Mouse (Mus musculus): Measurements from ENCODE around the gene Wdtc1.

The Wdtc1 gene

GRCm38 (mm10) chr4:133375812-133376577 lies 22.7 kb upstream of the Wdtc1 start:
- in situ Hi-C loops (cut with MseI, MboI) = no loop called here

GRCm38 (mm10) chr4:133374011-133374410 lies 20.7 kb upstream of the Wdtc1 start:
- in situ Hi-C loops (cut with MseI, MboI) = no loop called here

GRCm38 (mm10) chr4:133372278-133372665 lies 19.0 kb upstream of the Wdtc1 start:
- in situ Hi-C loops (cut with MseI, MboI) = no loop called here

- in situ Hi-C loops (cut with MseI, MboI) = no loop called here
Measured at GRCm38 (mm10) chr4:133371621-133372277, 18.5 kb upstream of the Wdtc1 start.

GRCm38 (mm10) chr4:133370298-133371274 lies 17.3 kb upstream of the Wdtc1 start:
- in situ Hi-C loops (cut with MseI, MboI) = no loop called here

GRCm38 (mm10) chr4:133369553-133370297 lies 16.4 kb upstream of the Wdtc1 start, which contains the start of gene Slc9a1:
Gene Slc9a1, plus strand, starts transcription at chr4:133369706.
- in situ Hi-C loops (cut with MseI, MboI) = no loop called here

- in situ Hi-C loops (cut with MseI, MboI) = no loop called here
Measured at GRCm38 (mm10) chr4:133354641-133355040, 1.4 kb upstream of the Wdtc1 start.

GRCm38 (mm10) chr4:133352797-133353196 lies 484 bp downstream of the Wdtc1 start:
- in situ Hi-C loops (cut with MseI, MboI) = no loop called here

- in situ Hi-C loops (cut with MseI, MboI) = no loop called here
Measured at GRCm38 (mm10) chr4:133348051-133348775, 5.1 kb downstream of the Wdtc1 start.

- in situ Hi-C loops (cut with MseI, MboI) = no loop called here
Measured at GRCm38 (mm10) chr4:133347624-133348023, 5.7 kb downstream of the Wdtc1 start.

GRCm38 (mm10) chr4:133346577-133346976 lies 6.7 kb downstream of the Wdtc1 start:
- in situ Hi-C loops (cut with MseI, MboI) = no loop called here

- in situ Hi-C loops (cut with MseI, MboI) = no loop called here
Measured at GRCm38 (mm10) chr4:133345702-133346101, 7.6 kb downstream of the Wdtc1 start.

GRCm38 (mm10) chr4:133344112-133344511 lies 9.2 kb downstream of the Wdtc1 start:
- in situ Hi-C loops (cut with MseI, MboI) = no loop called here

- in situ Hi-C loops (cut with MseI, MboI) = no loop called here
Measured at GRCm38 (mm10) chr4:133340217-133340616, 13.1 kb downstream of the Wdtc1 start.

- in situ Hi-C loops (cut with MseI, MboI) = no loop called here
Measured at GRCm38 (mm10) chr4:133339148-133339749, 14.0 kb downstream of the Wdtc1 start.

- in situ Hi-C loops (cut with MseI, MboI) = no loop called here
Measured at GRCm38 (mm10) chr4:133338521-133339095, 14.7 kb downstream of the Wdtc1 start.

- in situ Hi-C loops (cut with MseI, MboI) = no loop called here
Measured at GRCm38 (mm10) chr4:133337833-133338520, 15.3 kb downstream of the Wdtc1 start.

- in situ Hi-C loops (cut with MseI, MboI) = no loop called here
Measured at GRCm38 (mm10) chr4:133333306-133333705, 20.0 kb downstream of the Wdtc1 start.

- in situ Hi-C loops (cut with MseI, MboI) = no loop called here
Measured at GRCm38 (mm10) chr4:133330296-133330695, 23.0 kb downstream of the Wdtc1 start.

All from mouse trophoblast stem cell (cell line).